Mouse (Mus musculus): ENCODE data around the gene Rps17. TPM values are rescaled to one million over a fixed set of nuclear protein-coding genes. Genes with fewer than 3 reads are reported as not detected.

The Rps17 gene
- polyA plus RNA-seq, 1 experiment from 2014 or later, result 703 TPM

- H3K9ac ChIP-seq (ENCODE audit: low read depth, low read length), result no peak overlapping the region
- 94% methylated on average over 21 of the region's 21 CpGs for WGBS
- H3K27me3 ChIP-seq (replicated peaks; ENCODE audit: control insufficient read depth, insufficient read depth, low read length), result no peaks in the 10 kb centered on the region
- H3K27ac ChIP-seq (ENCODE audit: low read depth, low read length), result no peak overlapping the region
- no peaks in the 10 kb centered on the region for H3K4me1 ChIP-seq (replicated peaks; ENCODE audit: control insufficient read depth, insufficient read depth, low read length)
- no peak for TF ChIP-seq CTCF (IDR thresholded peaks at IDR 0.05; ENCODE audit: low read depth)
- no peak overlapping the region for H3K4me2 ChIP-seq (replicated peaks; ENCODE audit: low read depth)
- H3K36me3 ChIP-seq (ENCODE audit: control insufficient read depth, insufficient read depth), result peaks cover 55% of the 10 kb centered on the region; the same call in 1 of the 2 replicates
- ATAC-seq, result no peak
- H3K9me3 ChIP-seq (ENCODE audit: control insufficient read depth), result no peaks in the 10 kb centered on the region
- no peak overlapping the region for H3K4me3 ChIP-seq (ENCODE audit: low read depth, low read length)
These were observed 7.1 kb downstream of the Rps17 start for GRCm38 (mm10) chr7:81337785-81338521.

DNA sequence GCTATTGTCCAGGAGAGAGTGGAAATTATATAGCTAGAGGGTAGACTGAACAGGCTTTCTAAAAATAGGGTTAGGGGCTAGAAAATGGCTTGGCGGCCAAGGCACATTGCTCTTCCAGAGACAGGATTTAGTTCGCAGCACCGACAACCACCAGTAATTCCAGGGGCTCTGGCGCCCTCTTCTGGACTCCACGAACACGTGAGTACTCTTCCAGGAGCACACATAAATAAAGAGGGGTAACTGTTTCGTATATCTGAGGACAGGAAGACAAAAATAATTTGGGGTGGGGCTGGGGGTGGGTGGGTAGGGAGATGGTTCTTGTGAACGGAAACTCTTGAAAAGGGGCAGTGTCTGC lies 8.6 kb downstream of the Rps17 start:
- Histone ChIP-seq H3K9me3 (ENCODE audit: control insufficient read depth) (no peaks in the 10 kb centered on the region), H3K36me3 (ENCODE audit: control insufficient read depth, insufficient read depth) (peaks cover 53% of the 10 kb centered on the region), H3K27ac (ENCODE audit: low read depth, low read length) (no peak overlapping the region), H3K4me1 (replicated peaks; ENCODE audit: control insufficient read depth, insufficient read depth, low read length) (no peaks in the 10 kb centered on the region), H3K4me2 (replicated peaks; ENCODE audit: low read depth) (no peak overlapping the region), H3K9ac (ENCODE audit: low read depth, low read length) (no peak overlapping the region), H3K4me3 (ENCODE audit: low read depth, low read length) (no peak overlapping the region), H3K27me3 (replicated peaks; ENCODE audit: control insufficient read depth, insufficient read depth, low read length) (no peaks in the 10 kb centered on the region)
- peak; percentile 69 for TF ChIP-seq CTCF (IDR thresholded peaks at IDR 0.05; ENCODE audit: low read depth)
- WGBS, result 49% methylated on average over 8 of the region's 8 CpGs
- no peak for ATAC-seq

DNA sequence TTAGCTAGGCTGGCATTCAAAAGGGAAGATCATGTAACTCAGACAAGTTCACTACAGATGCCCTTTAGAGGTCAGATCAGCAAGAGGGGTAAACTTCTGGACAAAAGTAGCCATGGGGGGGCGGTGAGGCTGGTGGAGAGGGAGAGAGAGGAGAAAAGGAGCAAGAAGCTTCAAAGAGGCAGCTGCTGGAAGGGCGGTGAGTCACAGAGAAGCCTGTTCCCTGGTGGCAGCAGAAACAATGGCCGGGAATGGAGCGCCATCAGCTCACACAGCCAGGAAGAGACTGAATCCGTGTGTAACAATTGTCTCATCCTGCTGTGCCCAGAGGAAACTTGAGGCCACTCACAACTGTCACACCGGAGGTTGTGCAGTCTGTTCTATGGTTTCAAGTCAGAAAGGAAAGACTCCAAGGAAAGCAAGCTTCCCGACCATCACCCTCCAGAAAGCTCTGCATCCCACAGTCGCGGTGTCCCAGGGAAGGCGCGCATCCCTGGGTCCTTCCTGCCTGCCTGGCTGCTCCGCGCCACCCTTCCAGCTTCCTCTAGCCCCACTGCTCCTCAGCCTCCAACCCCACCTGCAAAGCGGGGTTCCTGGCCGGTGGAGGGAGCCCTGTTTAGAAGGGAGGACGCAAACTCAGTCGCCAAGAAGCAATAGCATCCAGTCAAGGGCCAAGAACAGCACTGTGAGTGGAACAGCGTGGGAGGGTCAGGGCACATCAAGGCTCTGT lies 9.2 kb downstream of the Rps17 start:
- H3K27ac ChIP-seq (ENCODE audit: low read depth, low read length), result no peak overlapping the region
- 74% methylated on average over 18 of the region's 18 CpGs for WGBS
- H3K36me3 ChIP-seq (ENCODE audit: control insufficient read depth, insufficient read depth), result peaks cover 50% of the 10 kb centered on the region
- no peaks in the 10 kb centered on the region for H3K9me3 ChIP-seq (ENCODE audit: control insufficient read depth)
- no peaks in the 10 kb centered on the region for H3K4me1 ChIP-seq (replicated peaks; ENCODE audit: control insufficient read depth, insufficient read depth, low read length)
- TF ChIP-seq CTCF (IDR thresholded peaks at IDR 0.05; ENCODE audit: low read depth), result peak; percentile 12; the same call in 1 of the 2 replicates
- H3K27me3 ChIP-seq (replicated peaks; ENCODE audit: control insufficient read depth, insufficient read depth, low read length), result no peaks in the 10 kb centered on the region
- no peak overlapping the region for H3K4me3 ChIP-seq (ENCODE audit: low read depth, low read length)
- no peak overlapping the region for H3K9ac ChIP-seq (ENCODE audit: low read depth, low read length)
- no peak for ATAC-seq
- H3K4me2 ChIP-seq (replicated peaks; ENCODE audit: low read depth), result no peak overlapping the region

- no peak overlapping the region for H3K9ac ChIP-seq (ENCODE audit: low read depth, low read length)
- H3K27ac ChIP-seq (ENCODE audit: low read depth, low read length), result no peak overlapping the region
- H3K27me3 ChIP-seq (replicated peaks; ENCODE audit: control insufficient read depth, insufficient read depth, low read length), result no peaks in the 10 kb centered on the region
- no peak overlapping the region for H3K4me3 ChIP-seq (ENCODE audit: low read depth, low read length)
- WGBS, result 85% methylated on average over 7 of the region's 7 CpGs
- no peaks in the 10 kb centered on the region for H3K9me3 ChIP-seq (ENCODE audit: control insufficient read depth)
- no peaks in the 10 kb centered on the region for H3K4me1 ChIP-seq (replicated peaks; ENCODE audit: control insufficient read depth, insufficient read depth, low read length)
- ATAC-seq, result no peak
- no peak overlapping the region for H3K4me2 ChIP-seq (replicated peaks; ENCODE audit: low read depth)
- no peak for TF ChIP-seq CTCF (IDR thresholded peaks at IDR 0.05; ENCODE audit: low read depth)
- peaks cover 32% of the 10 kb centered on the region for H3K36me3 ChIP-seq (ENCODE audit: control insufficient read depth, insufficient read depth)
These were observed 13.2 kb downstream of the Rps17 start for GRCm38 (mm10) chr7:81331851-81332250.

DNA sequence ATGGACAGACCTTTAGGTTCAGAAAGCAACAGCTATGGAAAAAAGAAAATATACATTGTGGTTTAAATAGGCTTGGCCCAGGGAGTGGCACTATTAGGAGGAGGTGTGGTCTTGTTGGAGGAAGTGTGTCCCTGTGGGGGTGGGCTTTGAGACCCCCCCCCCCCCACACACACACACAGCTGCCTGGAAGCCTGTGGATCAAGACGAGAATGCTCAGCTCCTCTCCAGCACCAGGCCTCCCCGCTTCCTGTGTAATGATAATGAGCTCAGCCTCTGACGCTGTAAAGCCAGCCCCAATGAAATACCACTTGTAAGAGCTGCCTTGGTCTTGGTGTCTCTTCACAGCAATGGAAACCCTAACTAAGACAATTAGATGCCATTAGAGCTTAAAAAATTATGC lies 14.3 kb downstream of the Rps17 start:
- Histone ChIP-seq H3K27me3 (replicated peaks; ENCODE audit: control insufficient read depth, insufficient read depth, low read length) (no peaks in the 10 kb centered on the region), H3K9ac (ENCODE audit: low read depth, low read length) (no peak overlapping the region), H3K36me3 (ENCODE audit: control insufficient read depth, insufficient read depth) (peaks cover 22% of the 10 kb centered on the region), H3K4me3 (ENCODE audit: low read depth, low read length) (no peak overlapping the region), H3K4me1 (replicated peaks; ENCODE audit: control insufficient read depth, insufficient read depth, low read length) (no peaks in the 10 kb centered on the region), H3K4me2 (replicated peaks; ENCODE audit: low read depth) (no peak overlapping the region), H3K27ac (ENCODE audit: low read depth, low read length) (no peak overlapping the region), H3K9me3 (ENCODE audit: control insufficient read depth) (no peaks in the 10 kb centered on the region)
- ATAC-seq, result no peak
- no peak for TF ChIP-seq CTCF (IDR thresholded peaks at IDR 0.05; ENCODE audit: low read depth)
- WGBS, result 45% methylated on average over 3 of the region's 3 CpGs

DNA sequence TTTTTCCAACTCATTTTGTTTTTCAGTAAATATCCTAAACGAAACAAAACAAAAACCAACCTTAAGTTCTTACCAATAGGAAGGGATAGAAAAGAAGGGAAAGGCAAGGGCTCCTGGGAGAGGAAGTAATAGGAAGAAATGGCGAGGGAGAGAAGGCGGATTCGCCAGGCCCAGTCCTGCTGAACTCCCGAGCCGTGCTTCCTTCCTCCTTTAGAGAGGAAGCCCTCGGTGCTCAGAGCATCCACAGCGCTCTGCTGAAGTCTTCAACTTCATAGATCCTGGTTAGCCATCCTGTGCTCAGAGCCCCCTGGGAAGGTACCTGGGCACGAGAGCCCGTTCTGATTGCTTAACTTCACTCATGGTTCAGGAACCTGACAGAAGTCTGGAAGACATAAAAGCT lies 17.4 kb downstream of the Rps17 start:
- Histone ChIP-seq H3K27me3 (replicated peaks; ENCODE audit: control insufficient read depth, insufficient read depth, low read length) (no peaks in the 10 kb centered on the region), H3K4me2 (replicated peaks; ENCODE audit: low read depth) (no peak overlapping the region), H3K4me1 (replicated peaks; ENCODE audit: control insufficient read depth, insufficient read depth, low read length) (no peaks in the 10 kb centered on the region), H3K36me3 (ENCODE audit: control insufficient read depth, insufficient read depth) (peaks cover 7% of the 10 kb centered on the region; the same call in 1 of the 2 replicates), H3K4me3 (ENCODE audit: low read depth, low read length) (no peak overlapping the region), H3K27ac (ENCODE audit: low read depth, low read length) (no peak overlapping the region), H3K9me3 (ENCODE audit: control insufficient read depth) (no peaks in the 10 kb centered on the region), H3K9ac (ENCODE audit: low read depth, low read length) (no peak overlapping the region)
- ATAC-seq, result no peak
- TF ChIP-seq CTCF (IDR thresholded peaks at IDR 0.05; ENCODE audit: low read depth), result no peak
- 83% methylated on average over 10 of the region's 10 CpGs for WGBS

Data from intestine, postnatal 0 days (tissue).